Mouse (Mus musculus) myocyte (in vitro differentiated cells): ENCODE measurements around the gene Psmd11. TPM values are rescaled to one million over a fixed set of nuclear protein-coding genes. Genes with fewer than 3 reads are reported as not detected.
A peak's percentile ranks its signal among the peaks of the same experiment; 100 is the strongest.

Source experiments
- H3K27me3 ChIP-seq: one replicate; pipeline ENCODE4 v1.6.1; 2011; ENCODE audit not compliant: control insufficient read depth, insufficient read depth, insufficient read length
- H3K36me3 ChIP-seq: one replicate; pipeline ENCODE4 v1.6.1; 2011; ENCODE audit not compliant: control insufficient read depth, insufficient read depth
- H3K4me2 ChIP-seq: one replicate; pipeline ENCODE4 v1.6.1; 2011; ENCODE audit warnings: low read depth, control low read depth
- H3K4me3 ChIP-seq: one replicate; pipeline ENCODE4 v1.5.1; 2011; ENCODE audit warnings: mild to moderate bottlenecking, control low read depth, moderate library complexity
- H3K79me2 ChIP-seq: one replicate; pipeline ENCODE4 v1.6.1; 2011; ENCODE audit not compliant: control insufficient read depth, insufficient read depth
- H3ac ChIP-seq: one replicate; pipeline ENCODE4 v1.6.1; 2011; ENCODE audit not compliant: control insufficient read depth, insufficient read length
- CEBPB ChIP-seq: IDR thresholded peaks from 2 replicates; pipeline ENCODE4 v1.6.1; 2011; ENCODE audit warnings: mild to moderate bottlenecking, moderate library complexity; ENCODE audit not compliant: poor library complexity, insufficient read depth, severe bottlenecking
- E2F4 ChIP-seq: IDR thresholded peaks from one replicate; pipeline ENCODE4 v1.6.1; 2011; ENCODE audit warnings: mild to moderate bottlenecking, control low read depth, moderate library complexity; ENCODE audit not compliant: insufficient read depth
- MAX ChIP-seq: IDR thresholded peaks from one replicate; pipeline ENCODE4 v1.6.1; 2011; ENCODE audit warnings: low read depth, mild to moderate bottlenecking, control low read depth
- MYOD1 ChIP-seq, 3 experiments: IDR thresholded peaks; one replicate each; pipeline ENCODE4 v1.6.1; 2011; ENCODE audit warnings: control low read depth in 2 of 3, low read depth in 2 of 3, mild to moderate bottlenecking in 2 of 3, moderate library complexity in 1 of 3; ENCODE audit not compliant: insufficient read length in 2 of 3, control insufficient read depth in 1 of 3
- MYOG ChIP-seq, 3 experiments: IDR thresholded peaks; one replicate each; pipeline ENCODE4 v1.6.1; 2011; ENCODE audit warnings: control low read depth in 2 of 3, low read depth in 2 of 3, mild to moderate bottlenecking in 2 of 3; ENCODE audit not compliant: insufficient read length in 2 of 3, control insufficient read depth in 1 of 3, insufficient read depth in 1 of 3
- POLR2A ChIP-seq: IDR thresholded peaks from one replicate; pipeline ENCODE4 v1.6.1; 2011; ENCODE audit warnings: low read depth, mild to moderate bottlenecking, control low read depth, moderate library complexity; ENCODE audit not compliant: insufficient read length
- POLR2AphosphoS2 ChIP-seq: IDR thresholded peaks from one replicate; pipeline ENCODE4 v1.6.1; 2011; ENCODE audit warnings: low read depth, control low read depth; ENCODE audit not compliant: insufficient read length
- REST ChIP-seq: IDR thresholded peaks from one replicate; pipeline ENCODE4 v1.6.1; 2011; ENCODE audit warnings: mild to moderate bottlenecking, control low read depth, moderate library complexity; ENCODE audit not compliant: insufficient read depth, insufficient read length
- SRF ChIP-seq: IDR thresholded peaks from one replicate; pipeline ENCODE4 v1.6.1; 2011; ENCODE audit warnings: low read depth; ENCODE audit not compliant: control insufficient read depth, insufficient read length
- TCF12 ChIP-seq: IDR thresholded peaks from one replicate; pipeline ENCODE4 v1.6.1; 2011; ENCODE audit warnings: mild to moderate bottlenecking, control low read depth; ENCODE audit not compliant: poor library complexity, insufficient read depth, severe bottlenecking
- TCF3 ChIP-seq: IDR thresholded peaks from one replicate; pipeline ENCODE4 v1.6.1; 2011; ENCODE audit warnings: low read depth, control low read depth; ENCODE audit not compliant: insufficient read length
- USF1 ChIP-seq: IDR thresholded peaks from one replicate; pipeline ENCODE4 v1.6.1; 2011; ENCODE audit warnings: low read depth, mild to moderate bottlenecking, control low read depth, moderate library complexity
- polyA plus RNA-seq: library from polyadenylated mRNA; unstranded; fragments of >200 nt; fragmentation: generic; extraction: Trizol; gene quantifications from one replicate; pipeline ENCODE4 v1.2.1, GENCODE M21; 2012; ENCODE audit warnings: missing spikeins

The Psmd11 gene
- polyA plus RNA-seq, 1 experiment, result 74.9 TPM

DNA sequence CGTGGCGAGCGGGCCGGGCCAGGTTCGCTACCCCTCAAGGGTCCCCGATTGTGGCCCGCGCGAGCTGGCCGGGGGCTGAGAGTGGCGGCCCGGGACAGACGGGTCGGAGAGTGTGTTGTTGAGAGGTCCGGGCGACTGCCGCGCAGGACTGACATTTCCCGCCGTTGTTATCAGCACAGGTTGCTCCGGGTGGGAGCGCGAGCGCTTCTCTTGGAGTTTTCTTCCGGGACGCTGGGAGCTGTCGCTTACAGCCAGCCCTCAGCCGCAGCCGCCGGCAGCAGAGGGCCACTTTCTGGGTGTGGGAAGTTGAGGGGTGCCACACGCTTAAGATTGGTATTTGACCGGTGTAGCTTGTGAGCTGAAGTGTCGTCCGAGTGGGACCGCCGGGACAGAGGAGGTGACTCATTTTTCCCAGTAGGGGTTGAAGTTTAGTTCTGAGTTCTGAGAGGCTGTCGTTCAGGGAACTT, 627 bp downstream of the Psmd11 start:
- TF ChIP-seq SRF, result no peak
- TF ChIP-seq MYOD1 (IDR thresholded peaks at IDR 0.05; ENCODE audit: control insufficient read depth in 1 of 3, insufficient read length in 2 of 3, low read depth in 2 of 3), result peak in 1 of 3 experiments; percentile 48
- Histone ChIP-seq H3K36me3 (peaks cover 18% of the 10 kb centered on the region), H3K4me2 (peak overlapping the region; percentile 93), H3K4me3 (peak overlapping the region; percentile 74), H3ac (peak overlapping the region; percentile 86), H3K27me3 (no peaks in the 10 kb centered on the region), H3K79me2 (peaks cover 51% of the 10 kb centered on the region)

DNA sequence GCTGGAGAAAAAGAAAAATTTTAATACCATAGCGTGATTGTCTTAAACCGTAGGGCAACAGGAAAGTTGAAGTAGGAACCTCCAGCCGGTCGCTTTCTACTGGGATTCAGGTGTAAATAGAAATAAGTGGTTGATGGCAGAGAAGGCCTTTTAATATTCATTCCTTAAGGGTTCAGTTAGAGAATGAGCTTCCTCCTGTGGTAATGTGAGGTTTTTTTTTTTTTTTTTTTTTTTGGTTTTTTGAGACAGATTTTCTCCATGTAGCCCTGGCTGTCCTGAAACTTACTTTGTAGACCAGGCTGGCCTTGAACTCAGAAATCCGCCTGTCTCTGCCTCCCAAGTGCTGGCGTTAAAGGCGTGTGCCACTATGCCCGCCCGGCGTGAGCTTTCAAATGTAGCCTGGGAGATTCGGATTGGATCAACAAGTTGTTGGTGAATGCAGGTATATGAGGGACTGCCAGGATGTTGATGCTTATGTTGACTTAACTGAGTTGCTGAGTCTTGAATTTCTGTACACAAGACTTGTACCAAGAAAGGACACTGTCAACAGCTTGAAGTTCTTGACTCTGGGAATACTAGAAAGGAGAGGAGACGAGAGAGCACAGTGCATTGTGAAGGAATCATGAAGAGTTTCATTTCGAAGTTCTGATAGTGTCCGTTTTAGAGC, 1.2 kb downstream of the Psmd11 start:
- H3K4me3 ChIP-seq, result peak overlapping the region; percentile 74
- TF ChIP-seq CEBPB (no peak), SRF (no peak), TCF12 (no peak), MYOG (IDR thresholded peaks at IDR 0.05; ENCODE audit: control insufficient read depth in 1 of 3, insufficient read depth in 1 of 3, insufficient read length in 2 of 3, low read depth in 2 of 3) (no peak), REST (no peak), POLR2A (no peak), USF1 (no peak), TCF3 (no peak), MAX (no peak), POLR2AphosphoS2 (no peak), E2F4 (no peak), MYOD1 (IDR thresholded peaks at IDR 0.05; ENCODE audit: control insufficient read depth in 1 of 3, insufficient read length in 2 of 3, low read depth in 2 of 3) (no peak)

DNA sequence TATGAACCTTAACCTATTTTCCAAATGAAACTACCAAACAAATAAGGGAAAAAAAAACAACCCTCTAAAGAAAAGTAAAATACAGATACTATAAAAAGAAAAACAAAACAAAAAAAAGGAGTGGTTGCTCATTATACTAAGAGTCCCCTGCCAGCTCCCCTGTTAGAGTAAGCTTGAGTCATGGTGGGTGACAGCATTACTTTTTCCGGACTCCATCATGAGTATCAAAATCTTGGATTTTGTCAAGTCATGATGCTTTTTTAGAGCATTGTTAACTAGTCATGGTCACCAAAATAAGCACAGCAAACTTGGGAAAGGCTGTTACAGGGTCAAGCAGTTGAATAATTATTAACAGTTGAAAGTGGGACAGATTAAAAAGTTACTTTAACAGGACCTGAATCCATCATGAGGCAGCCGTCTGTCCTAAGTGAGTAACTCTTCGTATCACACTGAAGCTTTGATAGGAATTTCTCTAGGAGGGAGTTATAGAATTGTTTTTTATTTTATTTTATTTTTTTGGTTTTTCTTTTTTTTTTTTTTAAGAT, 2.0 kb downstream of the Psmd11 start:
- peak overlapping the region; percentile 74 for H3K4me3 ChIP-seq
- no peak for TF ChIP-seq REST
- TF ChIP-seq SRF, result no peak
- TF ChIP-seq POLR2A, result no peak
- no peak for TF ChIP-seq TCF3
- TF ChIP-seq CEBPB, result no peak
- TF ChIP-seq TCF12, result no peak
- no peak for TF ChIP-seq MAX
- no peak for TF ChIP-seq MYOG (IDR thresholded peaks at IDR 0.05; ENCODE audit: control insufficient read depth in 1 of 3, insufficient read depth in 1 of 3, insufficient read length in 2 of 3, low read depth in 2 of 3)
- TF ChIP-seq MYOD1 (IDR thresholded peaks at IDR 0.05; ENCODE audit: control insufficient read depth in 1 of 3, insufficient read length in 2 of 3, low read depth in 2 of 3), result no peak
- no peak for TF ChIP-seq USF1
- TF ChIP-seq E2F4, result no peak
- no peak for TF ChIP-seq POLR2AphosphoS2

More for the DNA sequence above, 1.2 kb downstream of the Psmd11 start:
- H3ac ChIP-seq, result peak overlapping the region; percentile 86
- peak overlapping the region; percentile 93 for H3K4me2 ChIP-seq
- H3K79me2 ChIP-seq, result peaks cover 57% of the 10 kb centered on the region
- H3K36me3 ChIP-seq, result peaks cover 22% of the 10 kb centered on the region
- no peaks in the 10 kb centered on the region for H3K27me3 ChIP-seq

DNA sequence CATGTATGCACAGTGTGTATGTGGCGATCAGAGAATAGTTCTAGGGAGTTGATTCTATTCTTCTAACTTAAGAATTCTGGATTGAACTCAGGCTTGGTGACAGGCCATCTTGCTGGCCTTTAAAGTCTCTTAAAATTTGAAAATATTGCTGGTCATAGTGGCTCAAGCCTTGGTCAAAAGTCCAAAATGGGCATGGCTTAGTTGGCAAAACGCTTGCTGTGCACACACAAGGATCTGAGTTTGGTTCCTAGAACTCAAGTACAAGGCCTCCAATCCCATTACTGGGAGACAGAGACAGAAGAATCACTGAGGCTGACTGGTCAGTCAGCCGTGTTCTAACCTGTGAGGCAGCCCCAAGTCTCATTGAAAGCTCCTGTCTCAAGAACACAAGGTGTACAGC, 18.5 kb downstream of the Psmd11 start:
- no peak overlapping the region for H3K4me3 ChIP-seq
- peaks cover 36% of the 10 kb centered on the region for H3K79me2 ChIP-seq
- no peaks in the 10 kb centered on the region for H3K27me3 ChIP-seq
- TF ChIP-seq MYOG (IDR thresholded peaks at IDR 0.05; ENCODE audit: control insufficient read depth in 1 of 3, insufficient read depth in 1 of 3, insufficient read length in 2 of 3, low read depth in 2 of 3) (no peak), REST (no peak), POLR2A (no peak), USF1 (no peak), TCF3 (no peak), E2F4 (no peak), MYOD1 (IDR thresholded peaks at IDR 0.05; ENCODE audit: control insufficient read depth in 1 of 3, insufficient read length in 2 of 3, low read depth in 2 of 3) (no peak), MAX (no peak), TCF12 (no peak), POLR2AphosphoS2 (no peak), CEBPB (no peak), SRF (no peak)
- H3K4me2 ChIP-seq, result no peak overlapping the region
- H3K36me3 ChIP-seq, result peaks cover 66% of the 10 kb centered on the region
- H3ac ChIP-seq, result no peak overlapping the region

More for the DNA sequence above, 2.0 kb downstream of the Psmd11 start:
- peaks cover 65% of the 10 kb centered on the region for H3K79me2 ChIP-seq
- peak overlapping the region; percentile 93 for H3K4me2 ChIP-seq
- H3K36me3 ChIP-seq, result peaks cover 29% of the 10 kb centered on the region
- no peaks in the 10 kb centered on the region for H3K27me3 ChIP-seq
- no peak overlapping the region for H3ac ChIP-seq

DNA sequence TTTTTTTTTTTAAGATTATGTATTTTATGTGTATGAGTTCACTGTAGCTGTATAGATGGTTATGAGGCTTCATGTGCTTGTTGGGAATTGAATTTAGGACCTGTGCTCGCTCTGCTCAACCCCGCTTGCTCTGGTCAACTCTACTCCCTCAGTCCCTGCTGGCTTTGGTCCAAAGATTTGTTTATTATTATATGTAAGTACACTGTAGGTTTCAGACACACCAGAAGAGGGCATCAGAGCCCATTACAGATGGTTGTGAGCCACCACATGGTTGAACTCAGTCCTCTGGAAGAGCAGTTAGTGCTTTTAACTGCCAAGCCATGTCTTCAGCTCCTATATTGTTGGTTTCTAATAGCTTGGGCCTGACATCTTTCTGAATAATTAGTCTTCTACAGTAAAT, 21.4 kb downstream of the Psmd11 start:
- TF ChIP-seq SRF (no peak), CEBPB (no peak), MYOG (IDR thresholded peaks at IDR 0.05; ENCODE audit: control insufficient read depth in 1 of 3, insufficient read depth in 1 of 3, insufficient read length in 2 of 3, low read depth in 2 of 3) (no peak), TCF3 (no peak), REST (no peak), POLR2AphosphoS2 (no peak), E2F4 (no peak), USF1 (no peak), TCF12 (no peak), POLR2A (no peak), MYOD1 (IDR thresholded peaks at IDR 0.05; ENCODE audit: control insufficient read depth in 1 of 3, insufficient read length in 2 of 3, low read depth in 2 of 3) (no peak), MAX (no peak)
- H3K36me3 ChIP-seq, result peaks cover 51% of the 10 kb centered on the region
- H3K4me2 ChIP-seq, result no peak overlapping the region
- H3ac ChIP-seq, result no peak overlapping the region
- peaks cover 34% of the 10 kb centered on the region for H3K79me2 ChIP-seq
- H3K4me3 ChIP-seq, result no peak overlapping the region
- no peaks in the 10 kb centered on the region for H3K27me3 ChIP-seq
